Mouse (Mus musculus) forebrain, embryonic 12.5 days (tissue): ENCODE measurements around the gene Nfix. TPM values are rescaled to one million over a fixed set of nuclear protein-coding genes. Genes with fewer than 3 reads are reported as not detected.
"Not testable (repeated sequence)": the region's sequence is repeated elsewhere in the genome, so short reads cannot be mapped to it uniquely, and the experiment has no call there.

Experiments
- ATAC-seq: fragments of 200-750 bp; cut with Nextera tagmentation; 2 replicates; pipeline ENCODE4 v1.8.0; 2017; ENCODE audit warnings: moderate TSS enrichment; ENCODE audit not compliant: low FRiP score
- H3K27ac ChIP-seq: fragments of 300-500 bp; sonication (generic); 2 replicates; pipeline ENCODE4 v1.5.1; 2016; ENCODE audit warnings: mild to moderate bottlenecking
- H3K27me3 ChIP-seq: fragments of 300-500 bp; sonication (generic); 2 replicates; pipeline ENCODE4 v1.6.1; 2016; ENCODE audit warnings: mild to moderate bottlenecking
- H3K36me3 ChIP-seq: fragments of 300-500 bp; sonication (generic); replicated peaks from 2 replicates; pipeline ENCODE4 v1.6.1; 2016; ENCODE audit warnings: mild to moderate bottlenecking
- H3K4me1 ChIP-seq: fragments of 300-500 bp; sonication (generic); 2 replicates; pipeline ENCODE4 v1.6.1; 2016
- H3K4me2 ChIP-seq: fragments of 300-500 bp; sonication (generic); 2 replicates; pipeline ENCODE4 v1.6.1; 2016; ENCODE audit warnings: mild to moderate bottlenecking, moderate library complexity
- H3K4me3 ChIP-seq: fragments of 300-500 bp; sonication (generic); replicated peaks from 2 replicates; pipeline ENCODE4 v1.5.1; 2016; ENCODE audit warnings: mild to moderate bottlenecking
- H3K9ac ChIP-seq: fragments of 300-500 bp; sonication (generic); 2 replicates; pipeline ENCODE4 v1.6.1; 2016; ENCODE audit warnings: mild to moderate bottlenecking
- H3K9me3 ChIP-seq: fragments of 300-500 bp; sonication (generic); 2 replicates; pipeline ENCODE4 v1.6.1; 2016
- WGBS: fragments of 180-500 bp; shearing (Covaris S2); methylation state at CpG from one replicate; pipeline ENCODE4 v1.1.7; 2016; 5-methylcytosine and 5-hydroxymethylcytosine counted together
- polyA plus RNA-seq: library from polyadenylated mRNA; unstranded; fragments of >200 nt; fragmentation: Nextera tagmentation; extraction: Ambion mirVana; gene quantifications from 2 replicates; pipeline ENCODE4 v1.2.1, GENCODE M21; 2016

Nfix gene
- polyA plus RNA-seq, 1 experiment from 2014 or later, result 31.9 TPM

- peaks cover 80% of the 10 kb centered on the region for H3K36me3 ChIP-seq
- no peak overlapping the region for H3K27ac ChIP-seq
- H3K4me1 ChIP-seq, result peaks cover 40% of the 10 kb centered on the region
- H3K4me2 ChIP-seq, result peak overlapping the region; percentile 8; the same call in 1 of the 2 replicates
- H3K27me3 ChIP-seq, result no peaks in the 10 kb centered on the region
- no peak for ATAC-seq
- 90% methylated on average over 5 of the region's 5 CpGs for WGBS
- H3K4me3 ChIP-seq, result no peak overlapping the region
- no peaks in the 10 kb centered on the region for H3K9me3 ChIP-seq
- H3K9ac ChIP-seq, result no peak overlapping the region
Observed at GRCm38 (mm10) chr8:84838513-84838912, 38.4 kb upstream of the Nfix start.

GRCm38 (mm10) chr8:84837912-84838470 lies 37.8 kb upstream of the Nfix start:
- Histone ChIP-seq H3K27ac (no peak overlapping the region), H3K9me3 (no peaks in the 10 kb centered on the region), H3K4me2 (peak overlapping the region; percentile 8; the same call in 1 of the 2 replicates), H3K36me3 (peaks cover 75% of the 10 kb centered on the region), H3K4me1 (peaks cover 42% of the 10 kb centered on the region), H3K4me3 (0 out of 2 replicates have a peak overlapping the region, but pooled peaks have one; percentile 2), H3K27me3 (no peaks in the 10 kb centered on the region), H3K9ac (no peak overlapping the region)
- WGBS, result 82% methylated on average over 15 of the region's 15 CpGs
- no peak for ATAC-seq

- no peak for ATAC-seq
- no peaks in the 10 kb centered on the region for H3K9me3 ChIP-seq
- H3K9ac ChIP-seq, result no peak overlapping the region
- no peak overlapping the region for H3K4me3 ChIP-seq
- WGBS, result 67% methylated on average over 8 of the region's 8 CpGs
- peaks cover 69% of the 10 kb centered on the region for H3K36me3 ChIP-seq
- H3K4me2 ChIP-seq, result no peak overlapping the region
- 0 out of 2 replicates have a peak overlapping the region, but pooled peaks have one; percentile 25 for H3K27ac ChIP-seq
- no peaks in the 10 kb centered on the region for H3K27me3 ChIP-seq
- peaks cover 41% of the 10 kb centered on the region for H3K4me1 ChIP-seq
Observed at GRCm38 (mm10) chr8:84837149-84837911, 37.2 kb upstream of the Nfix start.

DNA sequence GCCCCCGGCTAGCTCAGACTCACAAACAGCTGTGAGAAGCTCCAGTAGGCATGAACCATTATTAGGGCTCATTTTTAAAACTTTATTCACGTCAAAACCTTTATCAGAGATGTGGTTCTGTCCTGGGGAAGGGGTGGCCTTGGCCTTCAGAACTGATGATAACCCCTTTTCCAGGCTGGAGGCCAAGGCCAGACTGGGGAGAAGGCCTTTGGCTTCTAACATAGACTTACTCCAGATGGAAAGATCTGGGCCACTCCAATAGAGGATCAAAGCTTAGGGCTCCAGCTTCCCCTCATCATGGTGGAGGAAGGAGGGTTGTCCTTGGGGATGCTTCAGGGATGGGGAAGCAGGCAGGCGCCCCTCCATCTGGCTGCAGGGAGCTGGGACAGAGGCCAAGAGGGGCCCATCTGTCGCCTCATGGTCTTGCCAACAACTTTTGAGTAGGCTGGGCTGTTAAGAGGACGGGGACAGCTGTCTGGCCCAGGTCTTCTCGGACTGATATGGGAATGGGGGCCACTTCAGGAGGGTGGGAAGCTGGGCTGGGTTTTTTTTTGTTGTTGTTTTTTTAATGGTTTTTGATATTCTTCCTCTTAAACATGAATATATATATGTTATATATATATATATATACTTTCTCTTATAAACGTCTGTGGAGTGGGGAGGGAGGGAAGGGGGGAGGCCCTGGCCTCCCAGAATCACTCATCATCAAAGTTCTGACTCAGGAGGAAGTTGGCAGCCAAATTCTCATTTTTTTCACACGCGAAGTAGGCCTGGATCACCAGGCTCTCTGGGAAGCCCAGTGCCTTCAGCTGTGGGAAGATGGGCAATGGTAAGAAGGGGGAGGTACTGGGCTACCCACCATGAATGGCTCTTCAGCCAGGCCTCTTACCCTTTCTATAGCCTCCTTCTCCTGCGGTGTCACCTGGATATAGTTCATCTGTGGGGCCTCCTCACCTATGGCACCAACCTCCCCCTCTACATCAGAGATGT lies 35.0 kb upstream of the Nfix start:
- Histone ChIP-seq H3K9me3 (no peaks in the 10 kb centered on the region), H3K4me2 (0 out of 2 replicates have a peak overlapping the region, but pooled peaks have one; percentile 17), H3K36me3 (peaks cover 57% of the 10 kb centered on the region), H3K4me1 (peaks cover 41% of the 10 kb centered on the region), H3K27ac (peak overlapping the region; percentile 97), H3K4me3 (no peak overlapping the region), H3K27me3 (no peaks in the 10 kb centered on the region), H3K9ac (peak overlapping the region; percentile 21; the same call in 1 of the 2 replicates)
- ATAC-seq, result peak; percentile 41; the same call in 1 of the 2 replicates
- 72% methylated on average over 10 of the region's 10 CpGs for WGBS

GRCm38 (mm10) chr8:84834002-84834865 lies 34.1 kb upstream of the Nfix start:
- Histone ChIP-seq H3K36me3 (peaks cover 56% of the 10 kb centered on the region), H3K27me3 (no peaks in the 10 kb centered on the region), H3K27ac (peak overlapping the region; percentile 97), H3K9ac (no peak overlapping the region; the same call in 1 of the 2 replicates), H3K4me2 (0 out of 2 replicates have a peak overlapping the region, but pooled peaks have one; percentile 17), H3K4me3 (no peak overlapping the region), H3K9me3 (no peaks in the 10 kb centered on the region), H3K4me1 (peaks cover 34% of the 10 kb centered on the region)
- ATAC-seq, result 0 out of 2 replicates have a peak, but pooled peaks have one; percentile 12
- 86% methylated on average over 19 of the region's 19 CpGs for WGBS

DNA sequence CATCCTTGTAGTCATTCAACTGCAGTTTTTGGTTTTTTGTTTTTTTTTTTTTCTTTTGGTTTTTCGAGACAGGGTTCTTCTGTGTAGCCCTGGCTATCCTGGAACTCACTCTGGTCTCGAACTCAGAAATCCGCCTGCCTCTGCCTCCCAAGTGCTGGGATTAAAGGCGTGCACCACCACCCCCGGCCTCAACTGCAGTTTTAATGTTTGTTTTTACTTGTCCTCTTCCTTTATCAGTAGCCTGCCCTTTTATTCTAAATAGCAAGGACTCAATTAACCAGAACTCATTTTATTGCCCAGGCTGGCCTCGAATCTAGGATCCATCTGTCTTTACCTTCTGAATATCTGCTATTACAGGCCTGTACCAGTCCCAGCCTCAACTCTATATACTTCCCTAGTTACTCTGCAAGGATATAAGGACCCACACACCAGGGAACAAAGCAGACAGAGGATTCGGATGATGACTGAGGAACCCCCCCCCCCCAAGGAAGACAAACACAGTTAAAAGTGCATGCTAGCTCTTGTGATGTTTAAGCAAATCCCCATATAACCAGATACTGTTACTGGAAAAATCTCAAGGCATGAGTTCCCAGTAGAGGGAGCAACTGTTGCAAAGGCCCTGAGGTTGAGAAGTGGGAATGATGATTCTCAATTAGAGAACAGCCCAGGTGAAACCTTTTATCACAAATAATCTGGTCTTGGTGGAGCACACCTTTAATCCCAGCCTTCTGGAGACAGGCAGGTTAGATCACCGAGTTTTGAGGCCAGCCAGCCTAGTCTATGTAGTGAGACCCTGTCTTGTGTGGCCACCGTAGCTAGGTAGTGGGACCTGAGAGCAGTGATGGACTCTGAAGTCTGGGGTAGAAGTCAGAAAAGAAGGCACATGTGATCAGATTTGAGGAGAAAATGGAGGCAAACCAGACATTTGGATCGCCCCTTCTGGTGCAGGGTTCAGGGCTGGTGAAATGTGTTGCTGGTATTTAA lies 32.9 kb upstream of the Nfix start:
- peak overlapping the region; percentile 97 for H3K27ac ChIP-seq
- ATAC-seq, result no peak

DNA sequence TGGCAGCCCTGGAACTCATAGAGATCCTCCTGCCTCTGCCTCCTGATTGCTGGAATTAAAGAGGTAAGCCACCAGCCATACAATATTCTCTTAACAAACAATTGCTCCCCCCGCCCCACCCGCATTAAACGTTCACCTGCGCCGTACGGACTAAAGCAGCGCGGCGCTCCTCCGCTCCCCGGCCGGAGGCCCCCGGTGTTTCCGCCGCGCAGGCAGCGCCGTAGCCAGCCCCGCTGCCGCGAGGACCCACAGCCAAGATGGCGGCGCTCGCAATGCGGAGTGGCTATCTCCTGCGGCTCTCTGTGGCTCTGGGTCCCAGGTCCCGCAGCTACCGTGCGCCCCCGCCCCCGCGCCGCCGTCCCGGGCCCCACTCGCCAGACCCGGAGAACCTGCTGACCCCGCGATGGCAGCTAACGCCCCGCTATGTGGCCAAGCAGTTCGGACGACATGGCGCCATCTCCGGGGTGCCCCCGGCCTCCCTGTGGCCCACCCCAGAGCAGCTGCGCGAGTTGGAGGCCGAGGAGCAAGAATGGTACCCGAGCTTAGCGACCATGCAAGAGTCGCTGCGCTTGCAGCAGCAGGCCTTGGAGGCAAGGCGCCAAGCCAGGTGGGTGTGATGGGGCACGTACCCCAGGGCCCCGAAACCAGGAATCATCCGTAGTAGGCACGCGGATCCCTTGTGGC lies 32.0 kb upstream of the Nfix start:
- Histone ChIP-seq H3K9me3 (no peaks in the 10 kb centered on the region), H3K4me3 (peak overlapping the region; percentile 93), H3K9ac (peak overlapping the region; percentile 97), H3K36me3 (peaks cover 37% of the 10 kb centered on the region), H3K27ac (peak overlapping the region; percentile 97), H3K27me3 (no peaks in the 10 kb centered on the region), H3K4me1 (peaks cover 30% of the 10 kb centered on the region), H3K4me2 (peak overlapping the region; percentile 58)
- ATAC-seq, result peak; percentile 79
- 2% methylated on average over 59 of the region's 59 CpGs for WGBS

More for the DNA sequence above, 32.9 kb upstream of the Nfix start:
- H3K4me3 ChIP-seq, result peak overlapping the region; percentile 93
- peak overlapping the region; percentile 58 for H3K4me2 ChIP-seq
- WGBS, result 75% methylated on average over 10 of the region's 10 CpGs
- H3K9me3 ChIP-seq, result no peaks in the 10 kb centered on the region
- peaks cover 30% of the 10 kb centered on the region for H3K4me1 ChIP-seq
- H3K36me3 ChIP-seq, result peaks cover 45% of the 10 kb centered on the region
- H3K9ac ChIP-seq, result peak overlapping the region; percentile 97
- no peaks in the 10 kb centered on the region for H3K27me3 ChIP-seq

GRCm38 (mm10) chr8:84831490-84831889 lies 31.3 kb upstream of the Nfix start, which contains the start of gene Gadd45gip1:
Gene Gadd45gip1 (plus strand): TSS chr8:84831522.
- 83% methylated on average over 11 of the region's 11 CpGs for WGBS
- Histone ChIP-seq H3K4me2 (peak within 1 kb of the TSS; percentile 58), H3K4me1 (peaks cover 30% of the 10 kb centered on the region), H3K27ac (peak within 1 kb of the TSS; percentile 97), H3K4me3 (peak within 1 kb of the TSS; percentile 93), H3K9me3 (no peaks in the 10 kb centered on the region), H3K9ac (peak within 1 kb of the TSS; percentile 97), H3K36me3 (peaks cover 30% of the 10 kb centered on the region), H3K27me3 (no peaks in the 10 kb centered on the region)
- no peak for ATAC-seq

DNA sequence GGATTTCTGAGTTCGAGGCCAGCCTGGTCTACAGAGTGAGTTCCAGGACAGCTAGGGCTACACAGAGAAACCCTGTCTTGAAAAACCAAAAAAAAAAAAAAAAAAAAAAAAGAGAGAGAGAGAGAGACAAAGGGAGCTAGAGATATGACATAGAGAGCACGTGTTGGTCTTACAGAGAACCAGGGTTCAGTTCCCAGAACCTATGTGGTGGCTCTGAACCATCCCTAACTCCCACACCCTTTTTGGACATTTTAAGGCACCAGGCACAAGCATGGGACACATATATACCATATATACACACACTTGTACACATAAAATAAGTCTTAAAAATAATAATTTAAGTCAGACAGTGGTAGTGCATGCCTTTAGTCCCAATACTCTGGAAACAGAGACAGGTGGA lies 26.4 kb upstream of the Nfix start:
- not testable (repeated sequence) for ATAC-seq, H3K4me2 ChIP-seq, H3K4me3 ChIP-seq, H3K36me3 ChIP-seq, H3K27me3 ChIP-seq, H3K4me1 ChIP-seq, H3K9me3 ChIP-seq, H3K9ac ChIP-seq, H3K27ac ChIP-seq
- WGBS, result 95% methylated on average over 2 of the region's 2 CpGs

DNA sequence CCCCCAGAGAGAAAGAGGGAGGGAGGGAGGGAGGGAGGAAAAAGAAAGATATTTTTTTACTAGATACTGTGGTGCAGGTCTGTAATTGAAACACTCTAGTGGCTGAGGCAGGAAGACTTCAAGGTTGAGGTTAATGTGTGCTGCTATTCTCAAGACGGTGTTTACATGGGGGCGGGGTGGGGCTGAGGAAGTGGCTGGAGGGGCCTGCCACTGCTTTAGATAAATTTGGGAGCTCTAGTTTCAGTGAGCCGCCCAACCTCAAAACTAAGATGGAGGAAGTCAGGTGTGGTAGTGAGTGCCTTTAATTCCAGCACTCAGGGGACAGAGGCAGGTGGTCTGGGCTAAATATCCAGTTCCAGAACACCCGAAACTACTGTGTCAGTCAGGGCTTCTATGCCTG lies 25.5 kb upstream of the Nfix start:
- WGBS, result 80% methylated on average over 4 of the region's 4 CpGs
- H3K27ac ChIP-seq, result no peak overlapping the region
- no peaks in the 10 kb centered on the region for H3K36me3 ChIP-seq
- H3K27me3 ChIP-seq, result peaks cover 8% of the 10 kb centered on the region
- no peak for ATAC-seq
- peaks cover 7% of the 10 kb centered on the region for H3K4me1 ChIP-seq
- no peak overlapping the region for H3K4me3 ChIP-seq
- no peaks in the 10 kb centered on the region for H3K9me3 ChIP-seq
- no peak overlapping the region for H3K4me2 ChIP-seq
- no peak overlapping the region for H3K9ac ChIP-seq
